Mouse (Mus musculus) adrenal gland, postnatal 4 days (tissue): ENCODE measurements around the gene Stn1. TPM values are rescaled to one million over a fixed set of nuclear protein-coding genes. Genes with fewer than 3 reads are reported as not detected.
A peak's percentile ranks its signal among the peaks of the same experiment; 100 is the strongest.

Experiments
- DNase-seq, 2 experiments: peaks; one replicate each; pipeline ENCODE4 v3.0.0; 2021 to 2022; ENCODE audit warnings: low spot score in 2 of 2, mixed read lengths in 2 of 2
- total RNA-seq, 2 experiments: library from RNA; stranded (reverse); gene quantifications; 2 replicates each; pipeline ENCODE4 v1.2.3; 2021

Gene Stn1
- total RNA-seq, 2 experiments from 2014 or later = 21.4 to 26.0 TPM

DNA sequence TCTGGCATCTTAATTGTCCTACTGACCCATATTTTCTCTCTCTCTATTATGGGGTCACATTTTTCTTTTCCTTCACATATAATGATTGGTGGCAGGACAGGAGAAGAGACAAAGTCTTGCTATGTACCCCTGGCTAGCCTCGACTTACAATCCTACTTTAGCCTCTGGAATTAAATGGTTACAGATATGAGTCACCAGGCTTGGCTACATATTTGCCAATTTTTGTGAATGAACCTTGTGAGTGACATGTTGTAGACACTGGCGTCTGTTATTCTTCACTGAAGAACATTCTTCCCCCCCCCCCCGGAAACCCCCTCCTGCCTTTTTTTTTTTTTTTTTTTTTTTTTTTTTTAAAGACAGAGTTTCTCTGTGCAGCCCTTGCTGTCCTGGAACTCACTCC lies 54.0 kb downstream of the Stn1 start:
- DNase-seq = no peak

GRCm38 (mm10) chr19:47473453-47473852 lies 63.9 kb downstream of the Stn1 start:
- no peak for DNase-seq

DNA sequence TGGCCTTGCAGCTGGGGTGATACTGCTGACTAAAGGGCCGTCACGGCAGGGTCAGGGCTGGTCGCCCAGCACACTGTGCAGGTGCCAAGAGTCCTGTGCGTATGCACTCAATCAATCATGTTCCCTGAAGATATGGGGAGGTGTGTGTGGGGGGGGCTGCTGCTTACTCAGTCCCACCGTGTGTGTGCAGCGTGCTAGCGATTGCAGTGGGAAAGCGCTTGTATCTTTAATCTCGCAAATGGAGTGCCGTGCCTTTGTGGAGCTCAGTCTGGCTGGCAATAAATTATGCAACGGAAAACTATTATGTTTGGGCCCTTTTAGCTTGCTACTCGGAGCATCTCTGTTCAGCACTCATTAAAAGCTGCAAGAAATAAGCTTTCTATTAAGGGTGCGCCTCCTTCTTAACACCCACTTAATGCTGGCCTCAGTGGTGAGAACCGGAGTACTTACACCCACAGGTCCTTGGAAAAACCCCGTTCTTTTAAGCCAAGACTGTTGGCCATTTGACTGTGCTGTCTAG lies 64.4 kb downstream of the Stn1 start:
- no peak for DNase-seq

DNA sequence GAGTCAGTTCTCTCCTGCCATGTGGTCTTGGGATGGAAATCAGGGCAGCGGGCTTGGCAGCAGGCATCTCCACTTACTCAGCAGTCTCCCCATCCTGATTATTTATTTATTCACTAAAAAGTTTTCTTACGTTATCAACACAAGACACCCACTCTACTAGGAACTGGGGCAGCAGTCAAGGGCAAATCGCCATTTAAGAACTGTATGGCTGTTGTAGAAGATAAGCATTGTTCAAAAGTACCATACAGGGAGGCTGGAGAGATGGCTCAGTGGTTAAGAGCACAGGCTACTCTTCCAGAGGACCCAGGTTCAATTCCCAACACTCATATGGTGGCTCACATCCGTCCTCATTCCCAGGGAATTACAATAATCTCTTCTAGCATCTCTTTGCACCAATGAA lies 65.5 kb downstream of the Stn1 start:
- DNase-seq = no peak

- DNase-seq = no peak
Observed at GRCm38 (mm10) chr19:47468750-47469149, 68.6 kb downstream of the Stn1 start.

DNA sequence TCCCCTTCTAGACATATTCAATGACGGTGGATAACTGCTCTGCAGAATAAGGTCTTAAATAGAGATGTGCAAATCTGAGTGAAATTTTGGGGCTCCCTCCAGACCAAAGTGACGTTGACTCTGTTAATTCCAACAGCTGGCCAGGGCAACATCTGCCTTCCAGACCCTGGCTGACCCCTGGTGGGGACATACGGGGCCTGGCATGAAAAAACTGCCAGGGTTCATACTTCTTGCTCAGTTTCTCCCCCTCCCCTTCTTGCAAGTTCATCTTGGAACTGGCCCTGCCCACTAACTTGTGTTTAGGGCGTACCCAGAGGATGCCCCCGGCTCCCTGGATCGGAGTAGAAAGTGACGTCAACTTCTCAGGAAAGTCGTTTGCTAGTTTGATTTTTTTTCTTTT lies 70.5 kb downstream of the Stn1 start:
- DNase-seq = no peak

- DNase-seq = no peak
Observed at GRCm38 (mm10) chr19:47465467-47465866, 71.8 kb downstream of the Stn1 start.

DNA sequence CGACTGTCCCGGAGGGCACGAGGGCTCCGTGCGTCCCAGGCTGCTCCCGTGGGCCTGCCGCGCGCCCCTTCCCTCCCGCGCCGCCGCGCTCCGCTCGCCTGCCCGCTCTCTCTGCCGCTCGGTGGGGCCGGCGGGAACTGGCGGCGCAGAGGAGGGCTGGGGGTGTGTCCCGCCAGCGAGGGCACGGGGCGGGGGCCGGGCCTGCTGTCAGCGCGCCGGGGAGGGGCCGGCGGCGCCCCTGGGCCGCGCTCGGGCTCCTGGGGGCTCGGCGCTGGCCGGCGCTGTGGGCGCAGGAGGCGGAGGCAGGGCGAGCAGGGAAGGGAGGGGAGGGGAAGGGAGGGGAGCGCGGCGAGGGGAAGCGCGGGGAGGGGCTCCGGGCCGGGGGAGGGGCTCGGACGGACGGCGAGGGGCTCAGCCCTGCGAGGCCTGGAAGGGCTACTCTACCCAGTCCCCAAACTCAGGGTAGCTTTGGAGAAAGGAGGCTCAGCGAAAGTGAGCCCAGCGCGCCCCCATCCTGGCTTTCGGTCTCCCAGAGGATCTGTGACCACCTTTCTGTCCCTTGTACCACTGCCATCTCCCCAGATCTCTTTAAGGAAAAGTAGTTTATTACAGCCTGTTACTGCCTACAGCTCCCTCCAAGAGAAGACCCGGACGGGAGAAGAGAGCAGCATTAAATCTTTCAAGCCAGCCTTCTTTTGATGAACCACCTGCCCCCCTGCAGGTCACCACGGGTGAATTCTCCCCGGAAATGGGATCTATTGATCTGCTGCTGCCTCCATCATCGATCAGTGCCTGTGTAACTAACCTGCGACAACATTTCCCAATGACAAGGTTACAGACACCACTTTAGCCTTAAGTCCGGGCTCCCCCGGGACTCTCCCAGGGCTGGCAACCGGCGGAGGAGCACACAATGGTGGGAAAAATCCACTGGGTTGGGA lies 72.7 kb downstream of the Stn1 start, which contains the start of gene Sh3pxd2a:
Gene Sh3pxd2a (minus strand): TSS at position 98 of the 938 bp plus-strand sequence.
- DNase-seq = peak; percentile 30 to 49

DNA sequence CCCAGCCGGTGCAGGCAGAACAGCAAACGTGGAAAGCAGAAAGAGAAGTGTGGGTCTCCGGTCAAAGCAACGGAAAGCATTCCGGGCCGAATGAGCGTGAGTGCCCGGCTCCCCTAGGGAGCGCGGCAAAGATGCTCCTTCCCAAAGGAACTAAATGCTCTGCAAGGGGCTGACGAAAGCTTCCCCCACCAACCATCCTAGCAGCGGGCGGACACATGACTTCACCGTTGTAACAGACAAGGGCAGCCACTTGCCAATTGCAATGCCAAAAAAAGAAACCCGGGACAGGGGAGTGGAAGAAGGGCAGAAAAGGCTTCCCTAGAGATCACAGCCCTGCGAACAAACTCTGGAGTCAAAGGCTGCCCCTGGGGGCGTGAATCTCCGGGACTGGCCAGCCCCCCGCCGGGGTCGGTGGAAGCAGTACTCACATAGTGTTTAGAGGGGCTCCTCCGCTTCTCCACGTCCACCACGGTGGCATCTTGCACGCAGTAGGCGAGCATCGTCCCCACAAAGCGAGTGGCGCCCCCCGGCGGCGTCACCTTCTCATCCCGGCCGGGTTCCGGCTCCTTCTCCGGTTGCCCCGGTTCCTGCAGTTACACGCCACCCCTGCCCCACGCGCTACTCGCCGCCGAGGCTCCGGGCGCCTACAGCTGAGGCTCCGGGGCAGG lies 73.5 kb downstream of the Stn1 start:
- DNase-seq = peak; percentile 50 to 61

DNA sequence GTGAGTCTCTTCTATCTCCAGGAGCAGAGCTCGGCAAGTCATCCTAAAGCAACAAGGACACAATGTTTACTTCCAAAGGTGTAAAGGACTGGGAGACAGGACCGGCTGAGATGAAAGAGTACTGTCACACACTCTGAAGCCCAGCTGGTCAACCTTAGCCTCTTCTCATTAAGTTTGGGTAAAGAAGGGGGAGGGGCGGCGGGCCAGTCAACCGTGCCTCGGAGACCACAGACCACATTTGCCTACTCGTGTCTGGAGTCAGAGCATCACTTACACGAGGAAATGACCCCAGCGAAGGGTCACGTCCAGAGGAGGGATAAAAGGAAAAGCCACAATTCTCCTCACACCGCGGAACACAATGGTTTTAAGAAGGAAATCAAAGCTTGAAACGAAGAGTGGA lies 74.1 kb downstream of the Stn1 start:
- DNase-seq = no peak

DNA sequence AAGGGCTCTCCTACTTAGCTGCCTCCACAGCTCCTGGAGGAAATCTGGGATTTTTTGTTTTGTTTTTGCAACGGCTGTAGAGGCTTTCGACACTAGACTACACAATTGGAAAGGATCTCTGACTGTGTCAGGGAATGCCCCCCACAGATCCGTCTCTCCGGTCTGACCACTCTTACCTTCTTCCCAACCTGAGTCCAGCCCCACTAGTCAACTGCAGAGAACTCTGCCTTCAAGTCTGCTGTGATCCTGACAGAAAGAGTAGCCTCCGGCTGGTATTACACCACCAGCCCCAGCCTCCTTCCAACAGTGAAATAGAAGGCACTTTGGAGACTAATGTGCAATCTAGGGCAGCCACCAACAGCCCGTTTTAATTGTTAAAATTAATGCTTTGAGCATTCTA lies 74.6 kb downstream of the Stn1 start:
- no peak for DNase-seq

DNA sequence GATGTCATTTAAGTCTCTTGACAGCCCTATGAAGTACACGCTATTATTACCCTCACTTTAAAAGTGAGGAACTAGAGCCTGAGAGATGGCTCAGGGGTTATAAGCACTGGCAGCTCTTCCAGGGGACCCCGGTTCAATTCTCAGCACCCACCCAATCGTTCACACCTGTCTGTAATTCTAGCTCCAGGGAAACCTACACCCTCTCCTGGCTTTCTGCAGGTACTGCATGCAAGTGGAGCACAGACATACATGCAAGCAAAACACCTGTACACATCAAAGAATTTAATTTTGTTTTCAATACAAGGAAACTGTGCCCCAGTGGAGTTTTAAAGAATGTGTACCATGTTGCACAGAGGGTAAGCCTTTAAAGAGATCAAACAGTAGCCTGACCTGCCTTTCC lies 75.5 kb downstream of the Stn1 start:
- DNase-seq = no peak

DNA sequence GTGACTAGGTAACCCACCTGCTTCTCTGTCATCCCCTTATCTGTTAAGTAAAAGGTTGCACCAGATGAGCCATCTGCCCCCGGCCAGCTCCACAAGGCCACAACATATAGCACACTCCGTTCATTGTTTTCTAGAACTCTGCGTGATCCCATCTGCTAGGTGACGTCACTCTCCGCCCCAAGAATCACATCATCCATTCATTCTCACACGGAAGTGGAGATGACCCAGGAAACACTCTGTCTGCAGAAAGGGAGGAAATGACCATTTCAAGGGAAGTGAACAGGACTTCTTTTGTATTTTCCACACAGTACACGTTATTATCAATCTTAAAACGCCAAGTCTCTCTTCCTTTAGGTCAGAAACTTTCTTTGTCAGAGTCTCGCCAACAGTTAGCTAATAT lies 75.9 kb downstream of the Stn1 start:
- no peak for DNase-seq

- no peak for DNase-seq
Observed at GRCm38 (mm10) chr19:47460120-47460960, 77.0 kb downstream of the Stn1 start.

- DNase-seq = no peak
Observed at GRCm38 (mm10) chr19:47459214-47459613, 78.1 kb downstream of the Stn1 start.

- DNase-seq = no peak
Observed at GRCm38 (mm10) chr19:47458504-47459161, 78.7 kb downstream of the Stn1 start.

GRCm38 (mm10) chr19:47457711-47458503 lies 79.4 kb downstream of the Stn1 start:
- DNase-seq = no peak

- no peak for DNase-seq
Observed at GRCm38 (mm10) chr19:47456021-47456420, 81.3 kb downstream of the Stn1 start.

DNA sequence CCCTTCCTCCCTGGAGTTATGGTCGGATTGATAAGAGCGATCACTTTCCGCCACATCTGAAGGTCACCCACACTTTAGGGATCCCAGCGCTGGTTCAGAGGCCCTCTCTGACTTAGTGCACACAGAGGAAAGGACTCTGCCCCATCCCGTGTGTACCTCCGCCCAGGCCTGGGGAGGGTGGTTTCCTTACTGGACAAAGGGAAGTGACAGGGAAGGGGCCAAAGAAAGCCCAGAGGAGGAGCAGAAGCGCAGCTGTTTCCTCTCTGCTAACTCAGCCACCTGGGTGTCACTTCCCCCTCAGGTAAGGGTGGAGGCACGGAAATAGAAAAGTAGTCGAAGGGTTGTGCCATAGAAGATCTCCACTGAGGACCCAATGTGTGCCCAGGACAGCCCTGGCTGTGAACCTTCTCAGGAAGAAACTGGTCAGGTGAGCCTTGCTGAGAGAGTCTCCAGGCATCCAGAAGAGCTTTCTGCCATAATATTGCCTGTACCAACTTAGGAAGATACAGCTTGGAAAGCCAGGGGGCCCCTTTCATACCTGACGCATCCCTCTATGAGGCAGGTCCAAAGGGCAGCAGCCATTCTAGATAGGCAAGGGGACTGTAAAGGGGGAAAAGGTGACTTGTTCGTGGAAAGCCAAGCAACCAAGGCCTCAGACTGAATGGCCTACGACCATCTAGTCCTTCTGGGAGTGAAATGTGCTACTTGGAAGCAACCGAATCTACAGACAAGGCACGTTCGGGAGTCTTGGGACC lies 82.1 kb downstream of the Stn1 start:
- no peak for DNase-seq
